23 mouse cellular contexts compared by ENCODE assay signal in genomic region chr7:16054966-16055365, GRCm38 (mm10). TPM values are rescaled to one million over a fixed set of nuclear protein-coding genes. Genes with fewer than 3 reads are reported as not detected.
DNase-seq lines count a peak whose midpoint lies in the region; ATAC-seq and TF ChIP-seq lines count a peak whose summit lies in the region.
"Had no signal": no experiment of that assay in that cellular context is flagged by ENCODE, and none has a peak within 500 bp of the region (broad histone marks: within the 10 kb centered on the region; RNA-seq: fewer than 3 reads in every experiment).

No protein-coding gene starts in this region.

- no peak overlapping the region for H3K27ac ChIP-seq in intestine, postnatal 0 days (ENCODE audit: low read depth, low read length)
- H3K27ac ChIP-seq in intestine, embryonic 15.5 days = no peak overlapping the region
- peak overlapping the region; percentile 83 for H3K27ac ChIP-seq in spleen, adult 2 months (ENCODE audit: insufficient read depth, low read length)
- H3K27ac ChIP-seq in bone marrow macrophage, adult 2 months (ENCODE audit: insufficient read depth, low read depth, low read length) = peak overlapping the region; percentile 50
- H3K27ac ChIP-seq: embryonic facial prominence, embryonic 12.5 days; hindbrain, embryonic 15.5 days; limb, embryonic 10.5 days; midbrain, embryonic 10.5 days; neural tube, embryonic 15.5 days had no signal

- 61% methylated on average over 4 of the region's 4 CpGs for WGBS in intestine, postnatal 0 days
- WGBS in intestine, embryonic 15.5 days = 68% methylated on average over 4 of the region's 4 CpGs
- WGBS in spleen, adult 2 months = 51% methylated on average over 4 of the region's 4 CpGs

- 0 out of 2 replicates have a peak, but pooled peaks have one; percentile 17 for TF ChIP-seq CTCF in intestine, postnatal 0 days (IDR thresholded peaks at IDR 0.05; ENCODE audit: low read depth)
- TF ChIP-seq CTCF in spleen, adult 2 months (IDR thresholded peaks at IDR 0.05; ENCODE audit: extremely low read depth, insufficient read depth, insufficient read length, insufficient replicate concordance) = no peak
- no peak for TF ChIP-seq CTCF in bone marrow macrophage, adult 2 months (IDR thresholded peaks at IDR 0.05; ENCODE audit: low read depth, low read length)

- no peak overlapping the region for H3K4me2 ChIP-seq in intestine, postnatal 0 days (replicated peaks; ENCODE audit: low read depth)
- no peak overlapping the region for H3K4me2 ChIP-seq in intestine, embryonic 15.5 days (replicated peaks)
- H3K4me2 ChIP-seq: embryonic facial prominence, embryonic 12.5 days; hindbrain, embryonic 15.5 days; neural tube, embryonic 15.5 days had no signal

- no peak for DNase-seq in spleen, adult 2 months (ENCODE audit: low read depth in 1 of 2, low spot score in 2 of 2)
- no peak for DNase-seq in spleen, adult 12 weeks (ENCODE audit: low spot score)
- DNase-seq in kidney, adult 8-10 months = no peak
- DNase-seq in kidney, adult 18-20 months = no peak
- DNase-seq in testis, postnatal 10 days (ENCODE audit: low spot score) = no peak
- DNase-seq: adrenal gland, postnatal 36 days; cerebellum, adult 11-12 months; cerebellum, postnatal 25 days; heart, postnatal 4 days; kidney, adult 11 months; kidney, postnatal 10 days; lung, adult 2 months; thymus, postnatal 25 days had no signal

- H3K9ac ChIP-seq in intestine, postnatal 0 days (ENCODE audit: low read depth, low read length) = no peak overlapping the region
- no peak overlapping the region for H3K9ac ChIP-seq in intestine, embryonic 15.5 days
- H3K9ac ChIP-seq: embryonic facial prominence, embryonic 12.5 days; hindbrain, embryonic 15.5 days; neural tube, embryonic 15.5 days had no signal

- no peak overlapping the region for H3K4me3 ChIP-seq in intestine, postnatal 0 days (ENCODE audit: low read depth, low read length)
- no peak overlapping the region for H3K4me3 ChIP-seq in intestine, embryonic 15.5 days (replicated peaks)
- H3K4me3 ChIP-seq in spleen, adult 2 months (ENCODE audit: extremely low read depth, insufficient read depth, insufficient read length) = no peak overlapping the region
- H3K4me3 ChIP-seq in bone marrow macrophage, adult 2 months (ENCODE audit: insufficient read depth, low read length) = no peak overlapping the region
- H3K4me3 ChIP-seq: embryonic facial prominence, embryonic 12.5 days; hindbrain, embryonic 15.5 days; limb, embryonic 10.5 days; midbrain, embryonic 10.5 days; neural tube, embryonic 15.5 days had no signal

- no peak for TF ChIP-seq POLR2A in spleen, adult 2 months (IDR thresholded peaks at IDR 0.05; ENCODE audit: low read depth, low read length)
- no peak for TF ChIP-seq POLR2A in bone marrow macrophage, adult 2 months (IDR thresholded peaks at IDR 0.05; ENCODE audit: borderline replicate concordance, low read depth, low read length)

- no peak for ATAC-seq in intestine, postnatal 0 days
- ATAC-seq in intestine, embryonic 15.5 days = no peak

- H3K36me3 ChIP-seq in intestine, postnatal 0 days (ENCODE audit: control insufficient read depth, insufficient read depth) = no peaks in the 10 kb centered on the region
- H3K36me3 ChIP-seq in intestine, embryonic 15.5 days = no peaks in the 10 kb centered on the region
- no peaks in the 10 kb centered on the region for H3K36me3 ChIP-seq in spleen, adult 2 months (ENCODE audit: control insufficient read depth, insufficient read depth, low read length)
- H3K36me3 ChIP-seq: embryonic facial prominence, embryonic 12.5 days; hindbrain, embryonic 15.5 days; limb, embryonic 10.5 days; midbrain, embryonic 10.5 days; neural tube, embryonic 15.5 days had no signal

- H3K9me3 ChIP-seq in intestine, postnatal 0 days (ENCODE audit: control insufficient read depth) = no peaks in the 10 kb centered on the region
- no peaks in the 10 kb centered on the region for H3K9me3 ChIP-seq in intestine, embryonic 15.5 days
- H3K9me3 ChIP-seq: embryonic facial prominence, embryonic 12.5 days; hindbrain, embryonic 15.5 days; limb, embryonic 10.5 days; midbrain, embryonic 10.5 days; neural tube, embryonic 15.5 days had no signal

- H3K4me1 ChIP-seq in intestine, postnatal 0 days (replicated peaks; ENCODE audit: control insufficient read depth, insufficient read depth, low read length) = no peaks in the 10 kb centered on the region
- peaks cover 7% of the 10 kb centered on the region for H3K4me1 ChIP-seq in intestine, embryonic 15.5 days (replicated peaks)
- H3K4me1 ChIP-seq in spleen, adult 2 months (ENCODE audit: control insufficient read depth, insufficient read depth, insufficient read length) = peaks cover 29% of the 10 kb centered on the region; the same call in 1 of the 2 replicates
- H3K4me1 ChIP-seq in bone marrow macrophage, adult 2 months (ENCODE audit: control insufficient read depth, insufficient read depth, low read length) = peaks cover 50% of the 10 kb centered on the region

- H3K27me3 ChIP-seq in intestine, postnatal 0 days (replicated peaks; ENCODE audit: control insufficient read depth, insufficient read depth, low read length) = no peaks in the 10 kb centered on the region
- H3K27me3 ChIP-seq in intestine, embryonic 15.5 days (replicated peaks) = no peaks in the 10 kb centered on the region
- H3K27me3 ChIP-seq in spleen, adult 2 months (ENCODE audit: control insufficient read depth, insufficient read depth, low read length) = no peaks in the 10 kb centered on the region
- H3K27me3 ChIP-seq: embryonic facial prominence, embryonic 12.5 days had no signal

RNA-seq across cellular contexts. Expression of gene Zfp541, which starts 6.6 kb away (rescaled TPM):
- 0.14 TPM in 1 of 2 replicates, not detected in the other for polyA plus RNA-seq in intestine, postnatal 0 days (2015; fragmentation: Nextera tagmentation; extraction: Ambion mirVana)
- 0.03 and 0.06 TPM in 2 replicates for polyA plus RNA-seq in intestine, embryonic 15.5 days (2015; fragmentation: Nextera tagmentation; extraction: Ambion mirVana)
- 0.02 and 0.05 TPM in 2 replicates for polyA plus RNA-seq in spleen, adult 2 months (2012; rRNA removed)
- 0.20 and 0.48 TPM in 2 replicates for polyA plus RNA-seq in bone marrow macrophage, adult 2 months (2012; ENCODE audit: insufficient read depth, insufficient read length, missing spikeins)
- polyA plus RNA-seq: forebrain, embryonic 11.5 days; heart, embryonic 16.5 days; limb, embryonic 10.5 days; midbrain, embryonic 10.5 days had no signal

RNA-seq across cellular contexts. Expression of gene Bicra, which starts 7.2 kb away (rescaled TPM):
- 1.6 and 1.7 TPM in 2 replicates for polyA plus RNA-seq in intestine, postnatal 0 days (2015; fragmentation: Nextera tagmentation; extraction: Ambion mirVana)
- 4.9 and 5.4 TPM in 2 replicates for polyA plus RNA-seq in intestine, embryonic 15.5 days (2015; fragmentation: Nextera tagmentation; extraction: Ambion mirVana)
- polyA plus RNA-seq in spleen, adult 2 months (2012; rRNA removed) = 40.4 and 50.6 TPM in 2 replicates
- polyA plus RNA-seq in bone marrow macrophage, adult 2 months (2012; ENCODE audit: insufficient read depth, insufficient read length, missing spikeins) = 22.1 and 35.5 TPM in 2 replicates

RNA-seq across cellular contexts. Expression of gene Napa, which starts 43.3 kb away (rescaled TPM):
- 201 and 204 TPM in 2 replicates for polyA plus RNA-seq in intestine, postnatal 0 days (2015; fragmentation: Nextera tagmentation; extraction: Ambion mirVana)
- polyA plus RNA-seq in intestine, embryonic 15.5 days (2015; fragmentation: Nextera tagmentation; extraction: Ambion mirVana) = 186 and 194 TPM in 2 replicates
- 150 and 151 TPM in 2 replicates for polyA plus RNA-seq in spleen, adult 2 months (2012; rRNA removed)
- 187 and 189 TPM in 2 replicates for polyA plus RNA-seq in bone marrow macrophage, adult 2 months (2012; ENCODE audit: insufficient read depth, insufficient read length, missing spikeins)

Comparison
In these comparisons a context has a peak if more than half of its experiments do, and no peak if none do; other contexts are left out.
1. H3K27ac ChIP-seq: peak in spleen, adult 2 months (single experiment) and bone marrow macrophage, adult 2 months (single experiment); none in intestine, postnatal 0 days (single experiment) and intestine, embryonic 15.5 days (single experiment).